Mouse (Mus musculus) heart, embryonic 14.5 days (tissue): Measurements from ENCODE around the gene Msh5. TPM values are rescaled to one million over a fixed set of nuclear protein-coding genes. Genes with fewer than 3 reads are reported as not detected.
A peak's percentile ranks its signal among the peaks of the same experiment; 100 is the strongest.

Experiments used
- ATAC-seq: fragments of 200-750 bp; cut with Nextera tagmentation; 2 replicates; pipeline ENCODE4 v1.8.0; 2017; ENCODE audit warnings: low read depth, moderate TSS enrichment; ENCODE audit not compliant: insufficient number of reproducible peaks, insufficient read depth, low FRiP score
- H3K27ac ChIP-seq, 2 experiments: fragments of 200-500 bp in 1 of 2; fragments of 300-500 bp in 1 of 2; sonication (generic) in 1 of 2; replicated peaks in 1 of 2; 2 replicates each; pipeline ENCODE4 v1.5.1; 2012 to 2014; ENCODE audit warnings: low read depth in 2 of 2, low read length in 2 of 2, control low read depth in 1 of 2, mild to moderate bottlenecking in 1 of 2, mixed read lengths in 1 of 2; ENCODE audit not compliant: control insufficient read depth in 1 of 2, insufficient read depth in 1 of 2
- H3K27me3 ChIP-seq: fragments of 300-500 bp; sonication (generic); 2 replicates; pipeline ENCODE4 v1.6.1; 2014; ENCODE audit warnings: mild to moderate bottlenecking, low read length, control low read depth; ENCODE audit not compliant: control insufficient read depth, insufficient read depth
- H3K36me3 ChIP-seq: fragments of 300-500 bp; sonication (generic); 2 replicates; pipeline ENCODE4 v1.6.1; 2014; ENCODE audit warnings: mild to moderate bottlenecking, control low read depth, low read length, mixed read lengths; ENCODE audit not compliant: control insufficient read depth, insufficient read depth
- H3K4me1 ChIP-seq, 2 experiments: fragments of 200-500 bp in 1 of 2; fragments of 300-500 bp in 1 of 2; sonication (generic) in 1 of 2; 2 replicates each; pipeline ENCODE4 v1.6.1; 2012 to 2014; ENCODE audit warnings: low read length in 2 of 2, control low read depth in 1 of 2, mixed read lengths in 1 of 2; ENCODE audit not compliant: control insufficient read depth in 2 of 2, insufficient read depth in 2 of 2
- H3K4me2 ChIP-seq: fragments of 300-500 bp; sonication (generic); 2 replicates; pipeline ENCODE4 v1.6.1; 2014; ENCODE audit warnings: mild to moderate bottlenecking, low read length
- H3K4me3 ChIP-seq, 2 experiments: fragments of 200-500 bp in 1 of 2; fragments of 300-500 bp in 1 of 2; sonication (generic) in 1 of 2; 2 replicates each; pipeline ENCODE4 v1.5.1; 2012 to 2014; ENCODE audit warnings: low read length in 2 of 2, mild to moderate bottlenecking in 2 of 2, control low read depth in 1 of 2, low read depth in 1 of 2, moderate library complexity in 1 of 2; ENCODE audit not compliant: control insufficient read depth in 1 of 2, insufficient read depth in 1 of 2
- H3K9ac ChIP-seq: fragments of 300-500 bp; sonication (generic); 2 replicates; pipeline ENCODE4 v1.6.1; 2014; ENCODE audit warnings: mild to moderate bottlenecking, low read length
- H3K9me3 ChIP-seq: fragments of 300-500 bp; sonication (generic); 2 replicates; pipeline ENCODE4 v1.6.1; 2016; ENCODE audit warnings: low read length, control low read depth; ENCODE audit not compliant: control insufficient read depth
- WGBS: fragments of 180-500 bp; shearing (Covaris S2); extraction: QIAGEN DNeasy Blood & Tissue Kit; methylation state at CpG from one replicate; pipeline ENCODE4 v1.1.7; 2014; 5-methylcytosine and 5-hydroxymethylcytosine counted together
- polyA plus RNA-seq: library from polyadenylated mRNA; unstranded; fragments of >200 nt; fragmentation: Nextera tagmentation; extraction: Ambion mirVana; gene quantifications from 2 replicates; pipeline ENCODE4 v1.2.1, GENCODE M21; 2014

Msh5 gene
- polyA plus RNA-seq, 1 experiment from 2014 or later = 2.6 TPM

- H3K27me3 ChIP-seq = no peaks in the 10 kb centered on the region
- ATAC-seq = peak; percentile 11
- H3K4me3 ChIP-seq = peak overlapping the region; percentile 55 to 63
- peaks cover 31% of the 10 kb centered on the region for H3K36me3 ChIP-seq
- peak overlapping the region; percentile 99 for H3K27ac ChIP-seq
- H3K9me3 ChIP-seq = no peaks in the 10 kb centered on the region
- peak overlapping the region; percentile 75 for H3K4me2 ChIP-seq
- H3K9ac ChIP-seq = peak overlapping the region; percentile 94
- H3K4me1 ChIP-seq = peaks cover 28 to 48% of the 10 kb centered on the region in 2 experiments
- under 1% methylated on average over 27 of the region's 27 CpGs for WGBS
These were observed 3.7 kb upstream of the Msh5 start for GRCm38 (mm10) chr17:35050126-35050750.

GRCm38 (mm10) chr17:35049561-35050016 lies 3.0 kb upstream of the Msh5 start, which contains the start of gene Clic1:
Clic1 (plus strand) TSS chr17:35049966.
- Histone ChIP-seq H3K27me3 (no peaks in the 10 kb centered on the region), H3K27ac (peak within 1 kb of the TSS; percentile 99), H3K9ac (peak within 1 kb of the TSS; percentile 94), H3K9me3 (no peaks in the 10 kb centered on the region), H3K36me3 (peaks cover 25% of the 10 kb centered on the region), H3K4me3 (peak within 1 kb of the TSS; percentile 55 to 63), H3K4me2 (peak within 1 kb of the TSS; percentile 75), H3K4me1 (peaks cover 32 to 54% of the 10 kb centered on the region in 2 experiments)
- 1% methylated on average over 11 of the region's 11 CpGs for WGBS
- ATAC-seq = peak; percentile 24

GRCm38 (mm10) chr17:35048932-35049440 lies 2.4 kb upstream of the Msh5 start:
- H3K9ac ChIP-seq = peak overlapping the region; percentile 94; the same call in 1 of the 2 replicates
- H3K4me2 ChIP-seq = peak overlapping the region; percentile 75
- H3K9me3 ChIP-seq = no peaks in the 10 kb centered on the region
- peaks cover 32 to 60% of the 10 kb centered on the region in 2 experiments for H3K4me1 ChIP-seq
- H3K27ac ChIP-seq = peak overlapping the region; percentile 99
- WGBS = 59% methylated on average over 5 of the region's 5 CpGs
- peak overlapping the region in 1 of 2 experiments; percentile 63; a peak in 1 of 4 replicates for H3K4me3 ChIP-seq
- no peak for ATAC-seq
- peaks cover 19% of the 10 kb centered on the region for H3K36me3 ChIP-seq
- no peaks in the 10 kb centered on the region for H3K27me3 ChIP-seq

- Histone ChIP-seq H3K4me2 (peak overlapping the region; percentile 75), H3K36me3 (peaks cover 13% of the 10 kb centered on the region), H3K9ac (peak overlapping the region; percentile 44), H3K4me3 (no peak overlapping the region), H3K4me1 (peaks cover 32 to 61% of the 10 kb centered on the region in 2 experiments), H3K27me3 (no peaks in the 10 kb centered on the region), H3K9me3 (no peaks in the 10 kb centered on the region), H3K27ac (peak overlapping the region; percentile 99)
- 21% methylated on average over 11 of the region's 11 CpGs for WGBS
- no peak for ATAC-seq
These were observed 1.8 kb upstream of the Msh5 start for GRCm38 (mm10) chr17:35048149-35048931.

GRCm38 (mm10) chr17:35047688-35048087 lies 1.1 kb upstream of the Msh5 start:
- ATAC-seq = no peak
- WGBS = 44% methylated on average over 1 of the region's 1 CpGs
- peak overlapping the region; percentile 44 for H3K9ac ChIP-seq
- H3K4me2 ChIP-seq = peak overlapping the region; percentile 75
- no peaks in the 10 kb centered on the region for H3K27me3 ChIP-seq
- H3K4me1 ChIP-seq = peaks cover 31 to 58% of the 10 kb centered on the region in 2 experiments
- peaks cover 6% of the 10 kb centered on the region for H3K36me3 ChIP-seq
- H3K27ac ChIP-seq = peak overlapping the region; percentile 87 to 99
- H3K9me3 ChIP-seq = no peaks in the 10 kb centered on the region
- no peak overlapping the region for H3K4me3 ChIP-seq

GRCm38 (mm10) chr17:35045807-35046680 lies 501 bp downstream of the Msh5 start:
- no peak for ATAC-seq
- no peaks in the 10 kb centered on the region for H3K36me3 ChIP-seq
- WGBS = 2% methylated on average over 48 of the region's 48 CpGs
- H3K9me3 ChIP-seq = no peaks in the 10 kb centered on the region
- peak overlapping the region; percentile 47 to 65 for H3K4me3 ChIP-seq
- H3K4me1 ChIP-seq = peaks cover 24 to 51% of the 10 kb centered on the region in 2 experiments
- no peaks in the 10 kb centered on the region for H3K27me3 ChIP-seq
- peak overlapping the region; percentile 99 for H3K4me2 ChIP-seq
- peak overlapping the region; percentile 79 to 95 for H3K27ac ChIP-seq
- peak overlapping the region; percentile 94 for H3K9ac ChIP-seq
